Mouse (Mus musculus) hindbrain, embryonic 14.5 days (tissue): ENCODE data around the gene Pkmyt1. TPM values are rescaled to one million over a fixed set of nuclear protein-coding genes. Genes with fewer than 3 reads are reported as not detected.

ENCODE experiments used
- polyA plus RNA-seq: library from polyadenylated mRNA; unstranded; fragments of >200 nt; fragmentation: Nextera tagmentation; extraction: Ambion mirVana; gene quantifications from 2 replicates; pipeline ENCODE4 v1.2.1, GENCODE M21; 2014

Gene Pkmyt1
- polyA plus RNA-seq, 1 experiment from 2014 or later = 17.7 TPM

Other genes with a start within 250 kb of the Pkmyt1 start
- not detected in 2 replicates for gene Vmn2r117, start 246.6 kb upstream of the Pkmyt1 start, polyA plus RNA-seq
- gene Zfp213, start 162.1 kb upstream of the Pkmyt1 start, polyA plus RNA-seq = 15.4 and 15.6 TPM in 2 replicates
- 20.3 and 21.4 TPM in 2 replicates for gene Zfp13, start 126.8 kb upstream of the Pkmyt1 start, polyA plus RNA-seq
- gene Zscan10, start 125.5 kb upstream of the Pkmyt1 start, polyA plus RNA-seq = 0.25 and 0.27 TPM in 2 replicates
- gene Mmp25, start 81.1 kb upstream of the Pkmyt1 start, polyA plus RNA-seq = 1.0 and 1.6 TPM in 2 replicates
- gene Bicdl2, start 65.8 kb upstream of the Pkmyt1 start, polyA plus RNA-seq = 0.24 TPM in 1 of 2 replicates, not detected in the other
- gene Hcfc1r1, start 52.7 kb upstream of the Pkmyt1 start, polyA plus RNA-seq = 129 and 143 TPM in 2 replicates
- gene Thoc6, start 52.5 kb upstream of the Pkmyt1 start, polyA plus RNA-seq = 39.7 and 40.0 TPM in 2 replicates
- 3.1 and 3.7 TPM in 2 replicates for gene Tnfrsf12a, start 48.9 kb upstream of the Pkmyt1 start, polyA plus RNA-seq
- 0.24 and 0.26 TPM in 2 replicates for gene Cldn6, start 47.1 kb upstream of the Pkmyt1 start, polyA plus RNA-seq
- gene Cldn9, start 42.3 kb upstream of the Pkmyt1 start, polyA plus RNA-seq = 1.7 and 2.6 TPM in 2 replicates
- 0.09 and 0.18 TPM in 2 replicates for gene 1520401A03Rik, start 3.6 kb upstream of the Pkmyt1 start, polyA plus RNA-seq
- 57.5 and 62.8 TPM in 2 replicates for gene Paqr4, start 14.5 kb downstream of the Pkmyt1 start, polyA plus RNA-seq
- 0.74 and 0.90 TPM in 2 replicates for gene Kremen2, start 19.5 kb downstream of the Pkmyt1 start, polyA plus RNA-seq
- 179 and 183 TPM in 2 replicates for gene Flywch1, start 45.3 kb downstream of the Pkmyt1 start, polyA plus RNA-seq
- 75.4 and 78.4 TPM in 2 replicates for gene Flywch2, start 59.7 kb downstream of the Pkmyt1 start, polyA plus RNA-seq
- 390 and 455 TPM in 2 replicates for gene Srrm2, start 64.2 kb downstream of the Pkmyt1 start, polyA plus RNA-seq
- gene Elob, start 102.8 kb downstream of the Pkmyt1 start, polyA plus RNA-seq = 1,176 and 1,404 TPM in 2 replicates
- not detected in 2 replicates for gene Prss33, start 109.7 kb downstream of the Pkmyt1 start, polyA plus RNA-seq
- gene Prss32, start 117.5 kb downstream of the Pkmyt1 start, polyA plus RNA-seq = 0.16 TPM in 1 of 2 replicates, not detected in the other
- 1.1 and 2.3 TPM in 2 replicates for gene Prss41, start 117.8 kb downstream of the Pkmyt1 start, polyA plus RNA-seq
- gene Prss21, start 141.7 kb downstream of the Pkmyt1 start, polyA plus RNA-seq = not detected in 2 replicates
- not detected in 2 replicates for gene Dcpp1, start 154.5 kb downstream of the Pkmyt1 start, polyA plus RNA-seq
- gene Dcpp2, start 154.5 kb downstream of the Pkmyt1 start, polyA plus RNA-seq = not detected in 2 replicates
- gene Dcpp3, start 191.1 kb downstream of the Pkmyt1 start, polyA plus RNA-seq = not detected in 2 replicates
- gene Sbp, start 215.3 kb downstream of the Pkmyt1 start, polyA plus RNA-seq = not detected in 2 replicates
- not detected in 2 replicates for gene Sbpl, start 228.9 kb downstream of the Pkmyt1 start, polyA plus RNA-seq